ENCODE assay signal across 8 mouse cellular contexts in genomic region chr4:21847481-21848286, GRCm38 (mm10). TPM values are rescaled to one million over a fixed set of nuclear protein-coding genes. Genes with fewer than 3 reads are reported as not detected.
DNase-seq lines count a peak whose midpoint lies in the region; ATAC-seq and TF ChIP-seq lines count a peak whose summit lies in the region.

TSS of gene Pnisr (plus strand) at chr4:21847583.

- TF ChIP-seq CTCF in kidney, postnatal 0 days (IDR thresholded peaks at IDR 0.05; ENCODE audit: low read depth): peak; percentile 93

- no peaks in the 10 kb centered on the region for H3K27me3 ChIP-seq in heart, embryonic 12.5 days (replicated peaks)
- no peaks in the 10 kb centered on the region for H3K27me3 ChIP-seq in kidney, postnatal 0 days (ENCODE audit: insufficient read depth, low read length)
- no peaks in the 10 kb centered on the region for H3K27me3 ChIP-seq in liver, embryonic 11.5 days (replicated peaks; ENCODE audit: control insufficient read depth, insufficient read depth, low read length)
- no peaks in the 10 kb centered on the region for H3K27me3 ChIP-seq in stomach, embryonic 14.5 days (ENCODE audit: control insufficient read depth, insufficient read depth, low read length)

- no peaks in the 10 kb centered on the region for H3K9me3 ChIP-seq in heart, embryonic 12.5 days (replicated peaks)
- H3K9me3 ChIP-seq in kidney, postnatal 0 days (replicated peaks; ENCODE audit: low read length): no peaks in the 10 kb centered on the region
- no peaks in the 10 kb centered on the region for H3K9me3 ChIP-seq in liver, embryonic 11.5 days (ENCODE audit: control insufficient read depth, low read length)
- H3K9me3 ChIP-seq in stomach, embryonic 14.5 days (ENCODE audit: control insufficient read depth, low read depth, low read length): no peaks in the 10 kb centered on the region

- peak; percentile 97 for DNase-seq in CD4-positive helper T cell, adult 2 months (ENCODE audit: low read depth, low spot score)
- peak; percentile 97 for DNase-seq in brain, embryonic 18.5 days (ENCODE audit: low read depth, low spot score)
- peak; percentile 99 for DNase-seq in kidney, postnatal 0 days (ENCODE audit: low spot score)
- peak; percentile 89 for DNase-seq in liver, embryonic 11.5 days (ENCODE audit: low spot score)
- peak; percentile 98 for DNase-seq in naive thymus-derived CD4-positive, alpha-beta T cell, adult 2 months (ENCODE audit: low read depth)

- peak within 1 kb of the TSS; percentile 99 for H3K27ac ChIP-seq in heart, embryonic 12.5 days (ENCODE audit: poor library complexity, severe bottlenecking)
- H3K27ac ChIP-seq in kidney, postnatal 0 days: peak within 1 kb of the TSS; percentile 100
- peak within 1 kb of the TSS; percentile 93 for H3K27ac ChIP-seq in liver, embryonic 11.5 days (ENCODE audit: low read depth, low read length)
- H3K27ac ChIP-seq in stomach, embryonic 14.5 days (ENCODE audit: low read length): peak within 1 kb of the TSS; percentile 97

- peak; percentile 98 for ATAC-seq in erythroid progenitor cell, adult 5-6 weeks (replicated peaks; ENCODE audit: low FRiP score, poor library complexity, severe bottlenecking)
- peak; percentile 99 for ATAC-seq in heart, embryonic 12.5 days (ENCODE audit: insufficient number of reproducible peaks, low FRiP score)
- ATAC-seq in kidney, postnatal 0 days (replicated peaks; ENCODE audit: low FRiP score, low read depth): peak; percentile 98
- ATAC-seq in liver, embryonic 11.5 days (replicated peaks; ENCODE audit: low FRiP score): peak; percentile 95
- ATAC-seq in stomach, embryonic 14.5 days (ENCODE audit: insufficient number of reproducible peaks, insufficient read depth, low FRiP score, low read depth): peak; percentile 97

- H3K9ac ChIP-seq in heart, embryonic 12.5 days: peak within 1 kb of the TSS; percentile 96
- peak within 1 kb of the TSS; percentile 95 for H3K9ac ChIP-seq in kidney, postnatal 0 days (ENCODE audit: low read depth, low read length)
- peak within 1 kb of the TSS; percentile 96 for H3K9ac ChIP-seq in liver, embryonic 11.5 days (ENCODE audit: low read depth, low read length)
- H3K9ac ChIP-seq in stomach, embryonic 14.5 days (replicated peaks; ENCODE audit: low read depth, low read length): peak within 1 kb of the TSS; percentile 87

- H3K4me3 ChIP-seq in heart, embryonic 12.5 days: peak within 1 kb of the TSS; percentile 94
- H3K4me3 ChIP-seq in kidney, postnatal 0 days (replicated peaks; ENCODE audit: low read depth, low read length): peak within 1 kb of the TSS; percentile 97
- peak within 1 kb of the TSS; percentile 90 for H3K4me3 ChIP-seq in liver, embryonic 11.5 days (ENCODE audit: low read depth, low read length)
- H3K4me3 ChIP-seq in stomach, embryonic 14.5 days (ENCODE audit: low read depth, low read length): peak within 1 kb of the TSS; percentile 77

- peak within 1 kb of the TSS; percentile 68 for H3K4me2 ChIP-seq in heart, embryonic 12.5 days
- peak within 1 kb of the TSS; percentile 60 for H3K4me2 ChIP-seq in kidney, postnatal 0 days (ENCODE audit: low read length)
- peak within 1 kb of the TSS; percentile 67 for H3K4me2 ChIP-seq in liver, embryonic 11.5 days
- H3K4me2 ChIP-seq in stomach, embryonic 14.5 days (replicated peaks; ENCODE audit: low read depth, low read length): peak within 1 kb of the TSS; percentile 47

- H3K36me3 ChIP-seq in heart, embryonic 12.5 days: peaks cover 4% of the 10 kb centered on the region; the same call in 1 of the 2 replicates
- H3K36me3 ChIP-seq in kidney, postnatal 0 days (ENCODE audit: insufficient read depth, low read length): no peaks in the 10 kb centered on the region
- no peaks in the 10 kb centered on the region for H3K36me3 ChIP-seq in liver, embryonic 11.5 days (ENCODE audit: control insufficient read depth, insufficient read depth, low read length)
- H3K36me3 ChIP-seq in stomach, embryonic 14.5 days (ENCODE audit: control insufficient read depth, insufficient read depth, low read length): no peaks in the 10 kb centered on the region

- peaks cover 10% of the 10 kb centered on the region for H3K4me1 ChIP-seq in heart, embryonic 12.5 days (replicated peaks)
- H3K4me1 ChIP-seq in kidney, postnatal 0 days (replicated peaks; ENCODE audit: insufficient read depth, low read length): no peaks in the 10 kb centered on the region
- peaks cover 5% of the 10 kb centered on the region; the same call in 1 of the 2 replicates for H3K4me1 ChIP-seq in liver, embryonic 11.5 days (replicated peaks; ENCODE audit: control insufficient read depth, insufficient read depth, low read length)
- peaks cover 11% of the 10 kb centered on the region for H3K4me1 ChIP-seq in stomach, embryonic 14.5 days (ENCODE audit: control insufficient read depth, insufficient read depth, low read length)

- 0% methylated on average over 50 of the region's 50 CpGs for WGBS in heart, embryonic 12.5 days
- under 1% methylated on average over 50 of the region's 50 CpGs for WGBS in kidney, postnatal 0 days
- WGBS in liver, embryonic 11.5 days: under 1% methylated on average over 50 of the region's 50 CpGs
- under 1% methylated on average over 50 of the region's 50 CpGs for WGBS in stomach, embryonic 14.5 days

RNA-seq across cellular contexts. Expression of gene Pnisr, which starts in this region (rescaled TPM):
- total RNA-seq in erythroid progenitor cell, adult 5-6 weeks (2015; ENCODE audit: low replicate concordance): 314 and 393 TPM in 2 replicates
- 251 and 277 TPM in 2 replicates for total RNA-seq in erythroid progenitor cell, adult 5-6 weeks (2017; ENCODE audit: low replicate concordance)
- 96.5 and 99.3 TPM in 2 replicates for polyA plus RNA-seq in heart, embryonic 12.5 days (2016; fragmentation: Nextera tagmentation; extraction: Ambion mirVana)
- 97.4 and 117 TPM in 2 replicates for polyA plus RNA-seq in kidney, postnatal 0 days (2015; fragmentation: Nextera tagmentation; extraction: Ambion mirVana)
- polyA plus RNA-seq in liver, embryonic 11.5 days (2014; fragmentation: Nextera tagmentation; extraction: Ambion mirVana): 84.9 and 101 TPM in 2 replicates
- 206 and 216 TPM in 2 replicates for polyA plus RNA-seq in stomach, embryonic 14.5 days (2014; fragmentation: Nextera tagmentation; extraction: Ambion mirVana)

Comparison
In these comparisons a context has a peak if more than half of its experiments do, and no peak if none do; other contexts are left out.
1. Peak in every context shown above with its lines: DNase-seq, ATAC-seq, H3K4me3 ChIP-seq and H3K27ac ChIP-seq.